Comparison of ENCODE assay signal across 15 mouse cellular contexts in genomic region chr19:42764398-42764797, GRCm38 (mm10).
"Had no signal": no experiment of that assay in that cellular context is flagged by ENCODE, and none has a peak within 500 bp of the region (broad histone marks: within the 10 kb centered on the region; RNA-seq: fewer than 3 reads in every experiment).

No protein-coding gene starts in this region.

- H3K4me3 ChIP-seq: intestine, embryonic 15.5 days; kidney, embryonic 15.5 days; liver, embryonic 13.5 days; midbrain, embryonic 13.5 days; neural tube, embryonic 12.5 days had no signal

- H3K36me3 ChIP-seq: intestine, embryonic 15.5 days; kidney, embryonic 15.5 days had no signal

- H3K9ac ChIP-seq: intestine, embryonic 15.5 days; kidney, embryonic 15.5 days; liver, embryonic 13.5 days; liver, postnatal 0 days; midbrain, embryonic 13.5 days; neural tube, embryonic 12.5 days had no signal

- H3K9me3 ChIP-seq: intestine, embryonic 15.5 days; kidney, embryonic 15.5 days; liver, embryonic 13.5 days; midbrain, embryonic 13.5 days; neural tube, embryonic 12.5 days had no signal

- ATAC-seq: intestine, embryonic 15.5 days; liver, postnatal 0 days; lung, postnatal 0 days; midbrain, embryonic 13.5 days had no signal

- H3K27me3 ChIP-seq: intestine, embryonic 15.5 days; kidney, embryonic 15.5 days; liver, embryonic 13.5 days; midbrain, embryonic 13.5 days; neural tube, embryonic 12.5 days had no signal

- H3K27ac ChIP-seq: intestine, embryonic 15.5 days; kidney, embryonic 15.5 days; liver, embryonic 13.5 days; midbrain, embryonic 13.5 days; neural tube, embryonic 12.5 days had no signal

- H3K4me1 ChIP-seq: liver, embryonic 13.5 days had no signal

- H3K4me2 ChIP-seq: intestine, embryonic 15.5 days; kidney, embryonic 15.5 days; liver, embryonic 13.5 days; midbrain, embryonic 13.5 days; neural tube, embryonic 12.5 days had no signal

- DNase-seq: kidney, adult 2 months; kidney, postnatal 14 days; layer of hippocampus, postnatal 36 days; liver; liver, embryonic 13.5 days; liver, postnatal 0 days; lung, postnatal 36 days; right cerebral cortex, postnatal 14 days; thymus, adult 18-20 months; thymus, postnatal 14 days had no signal
